Mouse (Mus musculus): ENCODE results near the gene Cdk5rap1. TPM values are rescaled to one million over a fixed set of nuclear protein-coding genes. Genes with fewer than 3 reads are reported as not detected.
A peak's percentile ranks its signal among the peaks of the same experiment; 100 is the strongest.

Gene Cdk5rap1
- total and polyA plus RNA-seq, 3 experiments: 25.8 to 43.5 (median 32.0) TPM

DNA sequence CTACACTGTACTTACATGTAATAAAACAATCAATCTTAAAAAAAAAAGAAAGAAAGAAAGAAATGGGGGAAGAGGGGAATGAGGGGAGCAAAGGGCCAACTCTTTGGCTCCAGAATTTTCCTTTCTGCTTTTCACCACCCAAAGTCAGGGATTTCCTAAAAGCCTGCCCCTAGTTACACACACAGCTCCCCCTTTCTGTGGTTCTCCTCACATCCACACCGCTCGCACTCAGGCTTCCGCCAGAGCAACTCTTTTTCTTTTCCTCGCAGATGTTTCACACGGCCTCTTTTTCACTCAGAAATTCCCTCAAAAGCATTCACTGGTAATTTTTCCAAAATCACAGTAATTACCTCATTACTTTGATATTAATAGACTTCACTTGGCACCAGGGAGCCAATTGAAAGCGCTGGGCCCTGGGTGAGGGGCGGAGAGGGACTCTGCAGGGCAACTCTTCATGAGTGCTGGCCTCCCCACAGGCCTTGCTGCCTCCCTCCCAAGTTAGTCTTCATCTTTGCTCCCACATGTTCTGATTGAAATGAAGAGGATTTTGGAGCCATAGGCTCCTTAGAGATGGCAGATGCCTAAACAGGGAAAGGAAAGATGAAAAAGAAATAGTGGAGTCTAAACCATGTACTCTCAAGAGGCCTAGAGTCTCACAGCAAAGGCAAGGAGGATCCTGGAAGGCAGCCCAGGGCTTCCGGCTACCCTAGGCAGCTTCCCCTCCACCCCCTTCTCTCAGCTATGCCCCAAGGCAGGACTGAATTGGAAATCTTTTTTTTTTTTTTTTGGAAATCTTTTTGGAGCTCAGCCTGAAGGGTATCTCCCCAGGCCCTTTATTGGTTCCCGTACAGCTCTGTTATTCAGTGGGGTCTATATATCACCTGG is 47.1 kb upstream of the Cdk5rap1 start:
- no peak for DNase-seq (ENCODE audit: extremely low read depth)
- TF ChIP-seq NELFE (IDR thresholded peaks at IDR 0.05; ENCODE audit: low read depth, low read length) (no peak), CTCF (conservative IDR thresholded peaks at IDR 0.05 in 1 of 2, IDR thresholded peaks at IDR 0.05 in 1 of 2; ENCODE audit: low read depth in 2 of 2, low read length in 2 of 2) (0 out of 4 replicates have a peak, but pooled peaks of 1 of the 2 experiments have one; percentile 7)
- Histone ChIP-seq H3K36me3 (replicated peaks in 1 of 2; ENCODE audit: control insufficient read depth in 1 of 2, insufficient read depth in 1 of 2, low read length in 1 of 2) (no peaks in the 10 kb centered on the region), H3K9ac (ENCODE audit: insufficient read depth, low read depth) (no peak overlapping the region), H3K4me2 (ENCODE audit: insufficient read depth, low read depth, poor library complexity, severe bottlenecking) (no peak overlapping the region), H3K4me3 (replicated peaks in 1 of 3; ENCODE audit: low read depth in 2 of 3, low read length in 2 of 3, poor library complexity in 1 of 3) (no peak overlapping the region), H3K9me3 (replicated peaks; ENCODE audit: low read length) (no peaks in the 10 kb centered on the region), H3K4me1 (ENCODE audit: control insufficient read depth in 1 of 2, insufficient read depth in 2 of 2) (no peaks in the 10 kb centered on the region), H3K79me2 (replicated peaks; ENCODE audit: control insufficient read depth, extremely low read depth, insufficient read depth, poor library complexity, severe bottlenecking) (no peaks in the 10 kb centered on the region), H3K27me3 (replicated peaks) (peaks cover 1% of the 10 kb centered on the region), H3K27ac (ENCODE audit: insufficient read depth, low read depth) (no peak overlapping the region)
- dilution Hi-C loops (cut with MboI; ENCODE audit: extremely low pct_ligation_motif_present, extremely low pct_unique_long_range_greater_than_20kb, low sequenced_read_pairs) (no loop called here), in situ Hi-C loops (cut with MboI; ENCODE audit: low pct_ligation_motif_present, low pct_unique_long_range_greater_than_20kb, low sequenced_read_pairs) (no loop called here)

DNA sequence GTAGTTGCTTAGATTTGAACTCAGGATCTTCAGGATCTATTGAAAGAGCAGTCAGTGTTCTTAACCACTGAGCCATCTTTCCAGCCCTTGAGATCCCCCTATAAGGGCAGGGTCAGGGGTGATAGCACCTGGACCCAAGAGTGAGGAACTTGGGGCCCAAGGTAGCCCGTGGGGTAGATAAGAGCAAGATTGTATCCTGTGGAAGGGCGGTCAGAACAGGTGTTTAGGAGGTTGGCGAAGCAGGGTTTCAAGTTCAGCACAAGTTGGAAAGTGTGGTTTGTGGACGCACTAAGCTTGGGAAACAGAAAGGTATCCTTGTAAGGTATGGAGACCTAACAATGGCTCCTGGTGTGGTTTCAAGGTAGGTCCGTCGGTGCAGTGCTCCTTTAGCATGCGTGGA is 45.2 kb upstream of the Cdk5rap1 start:
- Histone ChIP-seq H3K4me1 (ENCODE audit: control insufficient read depth in 1 of 2, insufficient read depth in 2 of 2) (no peaks in the 10 kb centered on the region), H3K27me3 (replicated peaks) (no peaks in the 10 kb centered on the region), H3K27ac (ENCODE audit: insufficient read depth, low read depth) (no peak overlapping the region), H3K4me2 (ENCODE audit: insufficient read depth, low read depth, poor library complexity, severe bottlenecking) (no peak overlapping the region), H3K9ac (ENCODE audit: insufficient read depth, low read depth) (no peak overlapping the region), H3K36me3 (replicated peaks in 1 of 2; ENCODE audit: control insufficient read depth in 1 of 2, insufficient read depth in 1 of 2, low read length in 1 of 2) (no peaks in the 10 kb centered on the region), H3K79me2 (replicated peaks; ENCODE audit: control insufficient read depth, extremely low read depth, insufficient read depth, poor library complexity, severe bottlenecking) (no peaks in the 10 kb centered on the region), H3K9me3 (replicated peaks; ENCODE audit: low read length) (no peaks in the 10 kb centered on the region), H3K4me3 (replicated peaks in 1 of 3; ENCODE audit: low read depth in 2 of 3, low read length in 2 of 3, poor library complexity in 1 of 3) (no peak overlapping the region)
- TF ChIP-seq IRF4 (IDR thresholded peaks at IDR 0.05; ENCODE audit: low read depth, low read length) (no peak), JUND (conservative IDR thresholded peaks at IDR 0.05; ENCODE audit: low read depth, low read length) (no peak), USF2 (conservative IDR thresholded peaks at IDR 0.05; ENCODE audit: low read depth, low read length) (no peak), UBTF (IDR thresholded peaks at IDR 0.05; ENCODE audit: low read depth, low read length) (no peak)
- in situ Hi-C loops (cut with MboI; ENCODE audit: low pct_ligation_motif_present, low pct_unique_long_range_greater_than_20kb, low sequenced_read_pairs) (no loop called here), dilution Hi-C loops (cut with MboI; ENCODE audit: extremely low pct_ligation_motif_present, extremely low pct_unique_long_range_greater_than_20kb, low sequenced_read_pairs) (no loop called here)
- DNase-seq (ENCODE audit: extremely low read depth): no peak

DNA sequence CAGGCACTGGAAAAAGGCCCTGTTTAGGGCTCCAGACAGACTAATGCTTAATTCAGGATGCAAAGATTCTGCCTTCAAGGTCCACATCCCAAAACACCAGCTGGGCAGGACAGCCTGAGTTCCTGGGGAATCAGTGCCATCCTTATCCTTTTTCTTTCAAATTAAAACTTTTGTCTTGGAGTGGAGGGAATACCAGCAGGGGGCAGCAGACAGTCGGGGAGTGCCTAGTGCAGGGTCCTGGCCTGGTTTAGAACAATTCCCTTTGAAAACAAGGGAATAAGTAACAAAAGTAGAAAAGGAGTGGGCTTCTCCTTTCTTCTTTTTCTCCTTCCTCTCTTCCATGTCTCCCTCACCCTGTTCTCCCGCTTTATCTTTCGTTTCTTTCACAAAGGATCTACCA is 44.3 kb upstream of the Cdk5rap1 start:
- no peak overlapping the region for H3K9ac ChIP-seq (ENCODE audit: insufficient read depth, low read depth)
- no peaks in the 10 kb centered on the region for H3K4me1 ChIP-seq (ENCODE audit: control insufficient read depth in 1 of 2, insufficient read depth in 2 of 2)
- dilution Hi-C loops (cut with MboI; ENCODE audit: extremely low pct_ligation_motif_present, extremely low pct_unique_long_range_greater_than_20kb, low sequenced_read_pairs): no loop called here
- H3K27ac ChIP-seq (ENCODE audit: insufficient read depth, low read depth): no peak overlapping the region
- no peak overlapping the region for H3K4me2 ChIP-seq (ENCODE audit: insufficient read depth, low read depth, poor library complexity, severe bottlenecking)
- H3K27me3 ChIP-seq (replicated peaks): no peaks in the 10 kb centered on the region
- no peaks in the 10 kb centered on the region for H3K36me3 ChIP-seq (replicated peaks in 1 of 2; ENCODE audit: control insufficient read depth in 1 of 2, insufficient read depth in 1 of 2, low read length in 1 of 2)
- no peak overlapping the region for H3K4me3 ChIP-seq (replicated peaks in 1 of 3; ENCODE audit: low read depth in 2 of 3, low read length in 2 of 3, poor library complexity in 1 of 3)
- H3K9me3 ChIP-seq (replicated peaks; ENCODE audit: low read length): no peaks in the 10 kb centered on the region
- in situ Hi-C loops (cut with MboI; ENCODE audit: low pct_ligation_motif_present, low pct_unique_long_range_greater_than_20kb, low sequenced_read_pairs): no loop called here
- peak; percentile 45 for DNase-seq (ENCODE audit: extremely low read depth)
- H3K79me2 ChIP-seq (replicated peaks; ENCODE audit: control insufficient read depth, extremely low read depth, insufficient read depth, poor library complexity, severe bottlenecking): no peaks in the 10 kb centered on the region
- TF ChIP-seq SMC3 (IDR thresholded peaks at IDR 0.05; ENCODE audit: low read depth, low read length) (peak; percentile 87), ZC3H11A (IDR thresholded peaks at IDR 0.05; ENCODE audit: low read depth, low read length) (peak; percentile 63), CTCF (conservative IDR thresholded peaks at IDR 0.05 in 1 of 2, IDR thresholded peaks at IDR 0.05 in 1 of 2; ENCODE audit: low read depth in 2 of 2, low read length in 2 of 2) (peak; percentile 79 to 90), JUND (conservative IDR thresholded peaks at IDR 0.05; ENCODE audit: low read depth, low read length) (no peak), RAD21 (IDR thresholded peaks at IDR 0.05; ENCODE audit: low read depth, low read length) (peak; percentile 81), CHD2 (IDR thresholded peaks at IDR 0.05; ENCODE audit: low read length) (no peak)
